Mouse (Mus musculus) C2C12 (cell line): ENCODE results near the gene Akt3.

ENCODE experiments used
- CTCF ChIP-seq: IDR thresholded peaks from one replicate; pipeline ENCODE4 v1.5.1; 2011; ENCODE audit not compliant: control insufficient read depth, insufficient read depth, insufficient read length
- FOSL1 ChIP-seq: IDR thresholded peaks from one replicate; pipeline ENCODE4 v1.8.0; 2011; ENCODE audit warnings: mild to moderate bottlenecking, low read length; ENCODE audit not compliant: poor library complexity, insufficient read depth, severe bottlenecking
- MAX ChIP-seq: IDR thresholded peaks from one replicate; pipeline ENCODE4 v1.6.1; 2011; ENCODE audit warnings: mild to moderate bottlenecking, control low read depth
- USF1 ChIP-seq: IDR thresholded peaks from one replicate; pipeline ENCODE4 v1.6.1; 2011; ENCODE audit warnings: low read depth, mild to moderate bottlenecking, control low read depth, moderate library complexity

GRCm38 (mm10) chr1:176995419-176995775 is 262.6 kb downstream of the Akt3 start:
- TF ChIP-seq CTCF (no peak), MAX (no peak), FOSL1 (no peak), USF1 (no peak)
